Mouse (Mus musculus) CH12.LX (cell line): ENCODE results near the gene Ostc. TPM values are rescaled to one million over a fixed set of nuclear protein-coding genes. Genes with fewer than 3 reads are reported as not detected.
A peak's percentile ranks its signal among the peaks of the same experiment; 100 is the strongest.

Source experiments
- DNase-seq: peaks from one replicate; pipeline ENCODE4 v3.0.0-alpha.2; 2013; ENCODE audit errors: extremely low read depth
- H3K27ac ChIP-seq: 2 replicates; pipeline ENCODE4 v1.5.1; 2012; ENCODE audit warnings: low read depth, mild to moderate bottlenecking, control low read depth, moderate library complexity; ENCODE audit not compliant: insufficient read depth
- H3K27me3 ChIP-seq: replicated peaks from 2 replicates; pipeline ENCODE3; 2012; ENCODE audit warnings: inconsistent platforms
- H3K36me3 ChIP-seq, 2 experiments: replicated peaks in 1 of 2; 2 replicates each; pipeline versions ENCODE3 to v1.6.1; 2012; ENCODE audit warnings: inconsistent platforms in 1 of 2, low read length in 1 of 2, mild to moderate bottlenecking in 1 of 2, mixed read lengths in 1 of 2, moderate library complexity in 1 of 2; ENCODE audit not compliant: control insufficient read depth in 1 of 2, insufficient read depth in 1 of 2
- H3K4me1 ChIP-seq, 2 experiments: 2 replicates each; pipeline ENCODE4 v1.6.1; 2012; ENCODE audit warnings: inconsistent platforms in 1 of 2, moderate library complexity in 1 of 2; ENCODE audit not compliant: insufficient read depth in 2 of 2, control insufficient read depth in 1 of 2
- H3K4me2 ChIP-seq: 2 replicates; pipeline ENCODE4 v1.6.1; 2012; ENCODE audit warnings: low read depth, mild to moderate bottlenecking, control low read depth; ENCODE audit not compliant: poor library complexity, insufficient read depth, severe bottlenecking
- H3K4me3 ChIP-seq, 3 experiments: fragments of 150-350 bp in 1 of 3; sonication (generic) in 1 of 3; replicated peaks in 1 of 3; 2 replicates each; pipeline versions ENCODE3 to v1.5.1; 2011 to 2012; ENCODE audit warnings: low read depth in 2 of 3, low read length in 2 of 3, mild to moderate bottlenecking in 2 of 3, moderate library complexity in 2 of 3, control low read depth in 1 of 3, improper control_type of control experiment in 1 of 3, inconsistent platforms in 1 of 3, mixed read lengths in 1 of 3; ENCODE audit not compliant: poor library complexity in 1 of 3
- H3K79me2 ChIP-seq: replicated peaks from 2 replicates; pipeline ENCODE4 v1.6.1; 2012; ENCODE audit warnings: mild to moderate bottlenecking, moderate library complexity; ENCODE audit not compliant: control insufficient read depth, poor library complexity, insufficient read depth, severe bottlenecking; ENCODE audit errors: extremely low read depth
- H3K9ac ChIP-seq: 2 replicates; pipeline ENCODE4 v1.6.1; 2012; ENCODE audit warnings: low read depth, mild to moderate bottlenecking, control low read depth, moderate library complexity; ENCODE audit not compliant: insufficient read depth
- H3K9me3 ChIP-seq: replicated peaks from 2 replicates; pipeline ENCODE3; 2012; ENCODE audit warnings: low read length, inconsistent platforms, mixed read lengths
- BHLHE40 ChIP-seq: IDR thresholded peaks from 2 replicates; pipeline ENCODE4 v1.6.1; 2011; ENCODE audit warnings: mild to moderate bottlenecking, low read depth, low read length, improper control_type of control experiment
- CTCF ChIP-seq, 2 experiments: IDR thresholded peaks in 1 of 2; conservative IDR thresholded peaks in 1 of 2; 2 replicates each; pipeline ENCODE4 v1.5.1; 2011 to 2012; ENCODE audit warnings: low read depth in 2 of 2, low read length in 2 of 2, improper control_type of control experiment in 1 of 2, inconsistent platforms in 1 of 2, mild to moderate bottlenecking in 1 of 2, moderate library complexity in 1 of 2
- ELF1 ChIP-seq: IDR thresholded peaks from 2 replicates; pipeline ENCODE4 v1.6.1; 2014; ENCODE audit warnings: low read depth, mild to moderate bottlenecking, inconsistent platforms, low read length, improper control_type of control experiment
- GABPA ChIP-seq: IDR thresholded peaks from 2 replicates; pipeline ENCODE4 v1.6.1; 2012; ENCODE audit warnings: low read depth, low read length, improper control_type of control experiment, inconsistent platforms; ENCODE audit not compliant: insufficient replicate concordance
- IRF4 ChIP-seq: IDR thresholded peaks from 2 replicates; pipeline ENCODE4 v1.6.1; 2014; ENCODE audit warnings: low read depth, mild to moderate bottlenecking, inconsistent platforms, low read length, improper control_type of control experiment
- JUND ChIP-seq: conservative IDR thresholded peaks from 2 replicates; pipeline ENCODE4 v1.6.1; 2011; ENCODE audit warnings: low read depth, low read length, improper control_type of control experiment
- MAFK ChIP-seq: IDR thresholded peaks from 2 replicates; pipeline ENCODE4 v1.6.1; 2011; ENCODE audit warnings: low read length, improper control_type of control experiment; ENCODE audit not compliant: insufficient replicate concordance
- MAX ChIP-seq: IDR thresholded peaks from 2 replicates; pipeline ENCODE4 v1.6.1; 2011; ENCODE audit warnings: low read length, improper control_type of control experiment
- POLR2A ChIP-seq: IDR thresholded peaks from 2 replicates; pipeline ENCODE4 v1.6.1; 2011; ENCODE audit warnings: low read depth, mild to moderate bottlenecking, improper control_type of control experiment, low read length
- POLR2AphosphoS2 ChIP-seq: IDR thresholded peaks from 2 replicates; pipeline ENCODE4 v1.6.1; 2011; ENCODE audit warnings: low read depth, low read length, improper control_type of control experiment
- RAD21 ChIP-seq: IDR thresholded peaks from 2 replicates; pipeline ENCODE4 v1.6.1; 2011; ENCODE audit warnings: low read depth, mild to moderate bottlenecking, low read length, improper control_type of control experiment, moderate library complexity
- SIN3A ChIP-seq: IDR thresholded peaks from 2 replicates; pipeline ENCODE4 v1.6.1; 2012; ENCODE audit warnings: low read length, improper control_type of control experiment, inconsistent platforms
- USF1 ChIP-seq: IDR thresholded peaks from 2 replicates; pipeline ENCODE4 v1.6.1; 2014; ENCODE audit warnings: low read depth, mild to moderate bottlenecking, inconsistent platforms, low read length, improper control_type of control experiment
- USF2 ChIP-seq: conservative IDR thresholded peaks from 2 replicates; pipeline ENCODE4 v1.6.1; 2011; ENCODE audit warnings: low read depth, low read length, improper control_type of control experiment
- ZMIZ1 ChIP-seq: IDR thresholded peaks from 2 replicates; pipeline ENCODE4 v1.6.1; 2012; ENCODE audit warnings: low read depth, mild to moderate bottlenecking, inconsistent platforms, low read length, improper control_type of control experiment
- ZNF384 ChIP-seq: IDR thresholded peaks from 2 replicates; pipeline ENCODE4 v1.6.1; 2012; ENCODE audit warnings: low read depth, low read length, improper control_type of control experiment, inconsistent platforms
- dilution Hi-C: fragments of 300-500 bp; cut with MboI; formaldehyde crosslinking; loops from 2 replicates; pipeline ENCODE4 v1.14.3; 2020; ENCODE audit warnings: low sequenced_read_pairs; ENCODE audit not compliant: extremely low pct_unique_long_range_greater_than_20kb, extremely low pct_ligation_motif_present
- in situ Hi-C: fragments of 300-500 bp; cut with MboI; formaldehyde crosslinking; loops from 3 replicates; pipeline ENCODE4 v1.14.3; 2019; ENCODE audit warnings: low sequenced_read_pairs, low pct_ligation_motif_present, low pct_unique_long_range_greater_than_20kb, mixed read lengths
- polyA plus RNA-seq: library from polyadenylated mRNA; unstranded; fragments of >175 nt; gene quantifications from 2 replicates; pipeline ENCODE4 v1.2.1, GENCODE M21; 2012; ENCODE audit warnings: low read depth; ENCODE audit not compliant: insufficient read length
- total RNA-seq, 2 experiments: library from RNA; depleted of rRNA; stranded (reverse); fragments of 300-350 nt in 1 of 2; fragments of >200 nt in 1 of 2; gene quantifications; 2 replicates each; pipeline ENCODE4 v1.2.3; 2012 to 2014

Gene Ostc
- total and polyA plus RNA-seq, 3 experiments = 214 to 565 (median 237) TPM

- Histone ChIP-seq H3K27ac (no peak overlapping the region), H3K79me2 (peaks cover 3% of the 10 kb centered on the region; the same call in 1 of the 2 replicates), H3K4me2 (no peak overlapping the region), H3K9ac (no peak overlapping the region), H3K27me3 (no peaks in the 10 kb centered on the region), H3K36me3 (peaks cover 54 to 78% of the 10 kb centered on the region in 2 experiments), H3K4me1 (peaks cover 0 to 24% of the 10 kb centered on the region in 2 experiments; a peak in 2 of 4 replicates), H3K9me3 (peaks cover 2% of the 10 kb centered on the region), H3K4me3 (no peak overlapping the region)
- dilution Hi-C loops (no loop called here), in situ Hi-C loops (loop anchor here (10.0 to 25.0 kb wide), 2 partner anchors 593 to 785 kb away; partner anchors contain the start of gene Casp6)
- TF ChIP-seq BHLHE40 = no peak
- TF ChIP-seq JUND = no peak
- TF ChIP-seq ZNF384 = no peak
- TF ChIP-seq SIN3A = no peak
- peak; percentile 50; the same call in 1 of the 2 replicates for TF ChIP-seq MAFK
- DNase-seq = no peak
Observed at GRCm38 (mm10) chr3:130697622-130698021, 11.6 kb downstream of the Ostc start.

DNA sequence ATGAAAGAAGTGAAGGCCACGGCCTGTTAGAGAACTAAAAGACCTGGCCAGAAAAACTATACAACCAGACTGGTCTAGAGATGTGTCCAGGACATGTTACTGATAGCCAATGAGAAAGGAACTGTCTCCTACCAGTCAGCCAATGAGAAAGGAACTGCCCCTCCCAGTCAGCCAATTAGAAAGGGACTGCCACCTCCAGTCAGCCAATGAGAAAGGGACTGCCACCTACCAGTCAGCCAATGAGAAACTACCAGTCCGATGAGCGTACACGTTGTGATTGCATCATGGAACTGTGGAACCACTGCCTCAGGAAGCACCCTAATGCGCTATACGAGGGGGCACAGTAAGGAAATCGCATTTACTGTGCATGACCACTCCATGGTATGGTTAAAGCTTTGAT, 14.5 kb downstream of the Ostc start:
- in situ Hi-C loops = loop anchor here (10.0 to 25.0 kb wide), 2 partner anchors 590 to 782 kb away; partner anchors contain the start of gene Casp6
- H3K4me2 ChIP-seq = no peak overlapping the region
- no peak overlapping the region for H3K4me3 ChIP-seq
- H3K36me3 ChIP-seq = peaks cover 37 to 53% of the 10 kb centered on the region in 2 experiments
- no peaks in the 10 kb centered on the region for H3K27me3 ChIP-seq
- dilution Hi-C loops = no loop called here
- peaks cover 2% of the 10 kb centered on the region for H3K9me3 ChIP-seq
- H3K4me1 ChIP-seq = peaks cover 3 to 21% of the 10 kb centered on the region in 2 experiments
- TF ChIP-seq BHLHE40 (no peak), ZNF384 (no peak), POLR2A (no peak), POLR2AphosphoS2 (peak; percentile 64; the same call in 1 of the 2 replicates)
- TF ChIP-seq, all 38 proteins: peak for 1
- H3K9ac ChIP-seq = no peak overlapping the region
- peaks cover 3% of the 10 kb centered on the region; the same call in 1 of the 2 replicates for H3K79me2 ChIP-seq
- H3K27ac ChIP-seq = no peak overlapping the region
- peak; percentile 57 for DNase-seq

DNA sequence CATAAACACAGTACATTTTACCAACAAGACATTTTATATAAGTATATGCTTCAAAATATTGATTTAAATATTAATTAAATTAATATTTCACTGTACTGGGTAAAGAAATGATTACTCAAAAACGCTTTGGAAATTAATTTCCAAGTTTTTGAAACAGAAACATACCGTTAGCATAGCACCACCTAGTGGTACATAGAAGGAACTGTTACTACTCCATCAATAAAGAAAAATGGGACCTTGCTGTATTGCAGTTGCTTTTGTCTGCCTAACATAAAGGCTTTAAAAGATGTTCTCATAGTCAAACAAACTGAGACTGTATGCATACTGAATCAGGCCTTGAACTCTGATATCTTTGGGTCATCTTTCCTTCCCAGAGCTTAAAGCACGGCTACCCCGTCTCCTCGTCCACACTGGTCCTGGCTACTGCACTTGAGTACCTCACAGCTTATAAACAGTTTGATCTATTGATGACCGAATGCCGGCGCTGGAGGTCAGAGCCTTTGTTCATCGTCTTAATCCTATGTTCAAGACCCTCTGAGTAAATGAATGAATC, 15.1 kb downstream of the Ostc start:
- DNase-seq = no peak
- Histone ChIP-seq H3K4me1 (peaks cover 3 to 15% of the 10 kb centered on the region in 2 experiments), H3K4me3 (no peak overlapping the region), H3K36me3 (peaks cover 34 to 47% of the 10 kb centered on the region in 2 experiments), H3K4me2 (no peak overlapping the region), H3K9ac (no peak overlapping the region), H3K79me2 (peaks cover 1% of the 10 kb centered on the region; the same call in 1 of the 2 replicates), H3K27ac (no peak overlapping the region), H3K9me3 (peaks cover 2% of the 10 kb centered on the region), H3K27me3 (no peaks in the 10 kb centered on the region)
- TF ChIP-seq GABPA (no peak), MAX (no peak), USF1 (no peak), POLR2A (no peak), POLR2AphosphoS2 (0 out of 2 replicates have a peak, but pooled peaks have one; percentile 54), ELF1 (no peak), RAD21 (peak; percentile 45), IRF4 (no peak), USF2 (no peak), CTCF (conservative IDR thresholded peaks at IDR 0.05 in 1 of 2, IDR thresholded peaks at IDR 0.05 in 1 of 2; ENCODE audit: low read depth in 2 of 2, low read length in 2 of 2) (peak in 1 of 2 experiments; percentile 71; a peak in 3 of 4 replicates), ZMIZ1 (no peak)
- dilution Hi-C loops = no loop called here
- in situ Hi-C loops = loop anchor here (10.0 to 25.0 kb wide), 2 partner anchors 589 to 782 kb away; partner anchors contain the start of gene Casp6
